Mouse (Mus musculus) heart, postnatal 10 days (tissue): ENCODE measurements at regions not wholly inside any gene's neighbourhood (a gene's known extent, or its start where the extent isn't known, plus 50 kb on each side); places are given as distances from the start of the nearest gene placed in this dataset.

Experiments used
- DNase-seq, 2 experiments: peaks; one replicate each; pipeline ENCODE4 v3.0.0; 2021
- intact Hi-C: fragments of 180-260 bp; cut with DNase I; formaldehyde crosslinking; loops from one replicate; pipeline ENCODE4 v1.15.1; 2025

DNA sequence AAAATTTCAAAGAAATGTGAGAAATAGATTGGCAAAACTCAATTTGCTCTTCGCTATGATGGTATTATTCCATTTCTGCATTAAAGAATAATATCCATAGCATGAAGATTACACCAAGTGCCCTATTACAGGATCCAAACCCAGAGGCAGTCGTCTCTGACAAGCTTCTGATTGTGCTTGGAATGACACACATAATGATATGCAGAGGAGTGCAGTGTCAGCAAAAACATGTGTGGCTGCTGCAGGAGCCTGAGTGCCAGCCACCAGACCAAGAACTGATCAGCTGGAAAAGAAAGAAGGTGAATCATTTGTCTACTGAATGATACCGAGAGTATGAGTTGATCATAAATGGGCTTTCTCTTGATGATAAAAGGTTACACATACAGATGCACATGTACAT, 137.3 kb downstream of the Il15 start:
- DNase-seq, result no peak
- intact Hi-C loops, result no loop called here

DNA sequence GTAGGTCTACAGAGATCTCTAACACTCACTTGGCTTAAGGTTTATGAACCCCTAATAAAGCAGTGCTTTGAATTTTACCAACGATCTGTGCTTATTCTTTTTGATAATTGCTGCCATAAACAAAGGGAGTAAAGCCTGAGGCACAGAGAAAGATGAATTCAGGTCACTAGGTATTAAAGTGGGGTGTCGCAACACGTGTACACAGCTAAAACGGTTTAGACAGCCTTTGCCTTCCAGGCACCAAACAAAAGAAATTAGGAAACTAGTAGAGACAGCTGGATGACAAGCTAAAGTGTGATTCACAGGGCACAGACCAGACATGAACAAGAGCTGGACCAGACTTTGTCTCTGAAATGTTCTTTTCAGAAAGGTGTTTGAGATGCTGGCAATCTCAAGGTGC, 140.8 kb downstream of the Il15 start:
- intact Hi-C loops, result no loop called here
- no peak for DNase-seq

DNA sequence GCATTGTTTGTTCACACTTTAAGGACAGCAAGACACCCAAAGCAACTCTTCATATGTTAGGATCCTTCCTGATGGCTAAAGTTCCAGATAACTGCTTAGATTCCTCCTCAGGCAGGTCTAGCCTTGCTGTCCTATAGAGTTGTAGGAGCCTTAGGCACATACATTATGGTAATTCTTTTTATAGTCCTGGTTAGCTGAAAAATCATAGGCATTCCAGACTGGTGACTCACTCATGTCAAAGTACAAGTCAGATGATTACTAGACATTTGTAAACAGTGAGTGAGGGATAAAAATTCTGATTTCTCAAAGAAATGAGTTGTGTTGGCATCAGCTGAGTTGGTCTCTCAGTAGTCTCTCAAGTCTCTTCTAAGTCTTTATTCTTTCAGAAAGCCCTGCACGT, 142.4 kb downstream of the Il15 start:
- no peak for DNase-seq
- intact Hi-C loops, result loop anchor here (2.0 kb wide), 1 partner anchor 20 kb away; no protein-coding TSS in a partner anchor

DNA sequence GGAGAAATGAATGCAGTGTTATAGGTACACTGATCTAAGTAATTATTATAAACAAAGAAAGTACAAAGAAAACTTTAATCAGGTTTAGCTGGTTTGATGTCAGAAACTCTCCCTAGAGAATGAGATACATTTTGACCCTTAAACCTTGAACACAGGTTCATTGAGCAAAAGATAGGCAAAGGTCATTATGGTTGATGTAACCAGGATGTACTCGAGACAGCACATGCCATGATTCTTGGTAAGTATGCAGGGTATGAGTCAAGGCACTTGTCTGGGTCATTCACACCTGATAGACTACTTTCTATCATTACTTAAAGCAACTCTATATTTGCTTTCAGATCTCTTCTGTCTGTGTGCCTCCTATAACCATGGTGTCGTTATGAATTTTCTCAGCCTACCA, 147.2 kb downstream of the Il15 start:
- intact Hi-C loops, result no loop called here
- no peak for DNase-seq

DNA sequence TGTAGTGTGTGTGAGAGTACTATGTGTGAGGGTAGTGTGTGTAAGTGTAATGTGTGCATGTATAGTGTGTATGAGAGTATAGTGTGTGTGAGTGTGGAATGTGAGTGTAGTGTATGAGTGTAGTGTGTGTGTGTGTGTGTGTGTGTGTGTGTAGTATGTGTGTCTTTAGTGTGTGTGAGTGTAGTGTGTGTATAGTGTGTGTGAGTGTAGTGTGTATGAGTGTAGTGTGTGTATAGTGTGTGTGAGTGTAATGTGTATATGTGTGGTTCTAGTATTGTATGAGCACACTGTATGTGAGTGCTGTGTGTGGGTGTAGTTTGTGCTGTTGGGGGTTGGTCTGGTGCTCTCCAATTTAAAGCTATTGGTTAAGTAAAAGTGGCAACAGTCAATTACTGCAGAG, 150.6 kb downstream of the Il15 start:
- DNase-seq, result no peak
- intact Hi-C loops, result no loop called here

DNA sequence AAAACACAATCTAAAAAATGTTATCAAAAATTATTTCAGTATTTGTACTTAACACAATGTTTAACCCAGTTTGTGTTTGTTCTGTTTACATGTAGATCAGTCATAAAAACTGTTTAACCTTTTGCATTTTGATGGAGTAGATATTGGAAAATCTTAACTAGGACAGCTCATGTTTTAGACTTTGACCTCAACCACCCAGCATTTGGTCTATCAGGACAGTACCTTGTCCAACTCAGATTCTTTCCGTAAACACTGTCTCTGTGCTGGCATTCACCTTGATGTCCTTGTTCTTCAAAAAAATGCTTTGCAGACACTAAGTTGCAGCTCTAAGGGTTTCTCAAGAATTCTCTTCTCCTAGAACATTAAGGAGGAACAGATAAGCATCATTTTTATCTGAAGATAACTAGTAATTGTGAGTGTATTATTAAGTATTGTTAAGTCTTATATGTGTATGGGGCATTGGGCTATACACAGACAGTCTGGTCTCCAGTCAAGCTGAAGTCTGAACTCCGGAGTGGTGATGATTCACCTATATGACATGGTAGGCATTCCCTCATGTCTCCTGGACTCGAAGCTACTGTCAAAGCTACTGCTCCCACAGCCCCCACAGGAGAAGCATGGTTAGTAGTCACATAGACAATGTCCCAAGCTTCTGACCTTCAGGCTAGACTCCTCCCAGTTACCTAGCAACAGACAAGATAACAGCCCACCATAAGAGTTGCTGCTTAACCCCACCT, 153.0 kb downstream of the Il15 start:
- intact Hi-C loops, result no loop called here
- DNase-seq, result no peak

DNA sequence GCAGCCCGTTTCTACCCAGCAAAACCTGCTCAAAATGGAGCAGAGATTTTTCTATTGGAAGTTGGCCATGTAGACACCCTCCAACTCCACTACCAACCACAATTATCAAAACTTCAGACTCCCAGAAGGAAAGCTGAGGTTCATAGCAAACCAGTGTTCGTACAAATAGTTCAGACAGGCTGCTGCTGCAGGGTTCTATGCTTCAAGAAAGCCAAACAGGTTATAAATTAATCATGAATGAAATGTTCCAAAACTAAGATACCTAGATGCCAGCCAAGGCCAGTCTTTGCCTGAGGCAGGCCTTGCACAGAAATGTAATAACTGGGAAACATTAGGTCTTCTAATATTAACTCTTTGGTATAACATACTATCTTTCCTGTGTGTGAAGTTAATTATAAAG, 158.9 kb downstream of the Il15 start:
- intact Hi-C loops, result no loop called here
- no peak for DNase-seq

DNA sequence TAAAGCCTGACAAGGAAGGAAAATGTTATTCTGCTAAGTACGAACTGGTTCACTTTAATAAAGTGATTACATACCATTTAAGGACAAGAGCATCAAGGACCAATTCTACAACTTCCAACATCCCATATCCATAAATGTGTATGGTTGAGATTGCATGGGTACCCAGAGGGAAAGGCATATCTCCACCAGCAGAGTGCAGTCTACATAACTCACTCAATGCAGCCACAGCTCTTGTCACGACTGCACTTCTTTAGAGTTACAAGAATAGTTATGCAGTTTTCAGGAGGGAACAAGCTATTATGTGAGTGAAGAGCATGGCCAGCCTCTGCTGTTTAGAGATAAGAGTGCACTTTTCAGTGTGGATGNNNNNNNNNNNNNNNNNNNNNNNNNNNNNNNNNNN, 173.1 kb downstream of the Il15 start:
- DNase-seq, result no peak
- intact Hi-C loops, result loop anchor here (1.0 to 5.0 kb wide), 2 partner anchors 457 to 514 kb away; no protein-coding TSS in a partner anchor

DNA sequence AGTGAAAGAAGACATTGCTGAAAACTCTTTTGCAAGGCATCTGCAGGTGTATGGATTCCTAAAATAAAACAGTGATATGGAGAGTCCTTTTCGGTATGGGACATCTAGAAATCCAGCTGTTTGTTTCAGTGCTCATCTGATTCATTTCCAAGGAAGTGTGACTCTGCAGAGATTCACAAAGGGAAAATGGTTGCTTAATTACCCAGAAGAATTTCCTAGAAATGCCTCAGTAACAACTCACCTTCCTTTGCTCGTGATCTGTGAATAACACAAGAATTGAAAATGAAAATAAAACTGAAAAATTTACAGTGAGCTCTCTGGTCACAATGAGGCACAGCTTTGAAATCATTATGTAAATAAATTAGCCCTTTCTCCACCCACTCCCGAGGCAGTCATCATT, 201.3 kb downstream of the Il15 start:
- DNase-seq, result no peak
- intact Hi-C loops, result no loop called here

DNA sequence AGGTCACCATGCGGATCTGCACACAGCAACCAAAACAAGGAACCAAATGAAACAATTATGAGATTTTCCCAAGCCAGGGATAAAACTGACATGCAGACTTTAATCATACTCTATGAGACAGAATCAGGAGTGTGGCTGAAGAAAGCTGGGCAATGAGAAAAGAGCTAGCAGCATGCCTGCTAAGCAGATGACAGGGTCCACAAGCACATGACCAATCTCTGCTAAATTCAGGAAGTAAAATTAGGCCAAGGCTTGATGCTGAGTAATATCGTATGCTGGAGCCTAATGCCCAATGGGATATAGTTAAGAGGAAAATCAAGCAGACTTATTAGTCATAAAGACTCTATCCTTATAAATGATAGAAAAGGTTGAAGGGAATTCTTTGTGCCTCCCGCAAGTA, 202.8 kb downstream of the Il15 start:
- DNase-seq, result no peak
- intact Hi-C loops, result no loop called here

DNA sequence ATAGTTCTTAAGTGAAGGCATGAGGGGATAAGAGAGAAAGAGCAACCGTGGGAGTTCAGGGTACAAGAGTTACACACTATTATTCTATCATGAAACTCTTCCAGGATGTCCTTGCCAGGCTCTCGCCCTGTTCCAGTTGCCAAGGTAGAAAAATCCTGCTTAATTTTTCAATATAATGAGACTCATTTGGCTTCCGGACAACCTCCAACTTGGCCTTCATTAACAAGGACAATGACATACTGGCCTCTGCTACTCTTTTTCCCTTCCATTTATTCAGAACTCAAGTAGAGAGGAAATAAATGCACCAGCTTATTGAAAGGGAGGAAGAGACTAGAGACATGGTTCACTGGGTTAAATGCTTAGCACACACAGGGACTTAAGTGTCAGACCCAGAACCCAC, 206.5 kb downstream of the Il15 start:
- intact Hi-C loops, result no loop called here
- DNase-seq, result no peak

DNA sequence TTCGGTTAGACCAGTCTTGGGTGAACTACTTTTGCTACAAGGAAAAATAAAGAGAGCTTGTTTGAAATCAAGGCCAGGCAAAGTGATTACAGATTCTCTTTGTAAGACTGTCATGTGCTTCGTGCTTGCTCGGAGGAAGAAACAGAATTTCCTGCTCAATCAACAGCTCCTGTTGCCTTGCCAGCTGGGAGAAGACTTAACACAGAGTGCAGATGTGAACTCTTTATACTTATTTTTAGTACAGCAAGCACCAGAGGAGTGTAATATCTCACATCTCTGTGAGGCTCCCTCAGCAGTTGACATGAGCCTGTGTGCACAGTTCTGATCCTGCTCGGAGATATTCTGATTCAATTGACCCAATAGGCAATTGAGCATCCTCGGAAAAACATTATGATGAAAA, 207.9 kb downstream of the Il15 start:
- intact Hi-C loops, result no loop called here
- DNase-seq, result peak; percentile 3 to 17

DNA sequence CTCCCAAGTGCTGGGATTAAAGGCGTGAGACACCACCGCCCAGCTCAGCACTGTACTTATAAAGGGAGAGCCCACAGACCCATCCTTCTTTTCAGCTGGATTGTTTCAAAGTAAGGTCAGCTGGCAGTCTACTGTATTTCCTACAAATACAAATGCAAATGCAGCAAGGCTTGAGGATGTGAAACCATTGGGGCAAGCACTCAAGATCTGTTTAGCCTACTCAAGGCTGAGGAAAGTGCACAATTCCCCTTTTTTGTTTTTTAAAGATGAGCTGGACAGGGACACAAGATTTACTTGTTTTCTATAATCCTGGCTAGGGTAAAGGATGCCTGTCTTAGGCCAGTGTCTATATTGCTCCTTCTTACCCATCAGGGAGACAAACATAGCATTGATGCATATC, 212.0 kb downstream of the Il15 start:
- no peak for DNase-seq
- intact Hi-C loops, result no loop called here

DNA sequence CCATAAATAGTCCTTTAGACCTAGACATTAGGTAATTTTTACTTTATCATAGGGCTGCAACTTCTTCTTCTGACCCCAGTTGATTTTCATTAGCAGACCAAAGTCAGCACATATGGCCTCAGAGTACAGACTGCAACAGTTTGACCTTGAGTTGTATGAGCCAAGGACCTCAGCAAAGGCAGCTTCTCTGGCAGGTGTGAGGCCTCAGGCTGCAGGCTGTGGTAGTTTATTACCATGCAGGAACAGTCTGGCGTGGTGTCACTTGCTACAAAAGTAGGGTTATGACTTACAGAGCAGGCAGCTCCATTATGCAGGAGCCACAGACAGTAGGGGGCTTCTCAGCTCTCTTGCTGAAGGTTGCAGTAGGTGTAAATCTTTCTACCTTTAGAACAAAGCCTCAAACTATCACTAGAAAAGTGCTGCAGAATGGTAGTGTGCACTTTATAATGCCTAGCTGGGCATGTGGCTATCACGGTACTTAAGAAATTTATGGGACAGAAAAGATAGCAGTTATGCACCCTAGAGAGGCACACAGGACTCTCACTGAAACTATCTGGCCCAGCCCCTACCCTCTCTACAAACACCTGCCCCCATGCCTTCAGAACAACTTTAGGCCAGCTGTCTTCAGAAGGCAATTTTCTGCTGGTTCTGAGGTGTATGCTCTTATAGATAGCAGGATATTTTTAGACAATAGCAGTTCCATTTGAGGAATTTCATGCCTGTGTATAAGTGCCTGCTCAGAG, 215.7 kb downstream of the Il15 start:
- intact Hi-C loops, result no loop called here
- peak in 1 of 2 experiments; percentile 1 for DNase-seq

DNA sequence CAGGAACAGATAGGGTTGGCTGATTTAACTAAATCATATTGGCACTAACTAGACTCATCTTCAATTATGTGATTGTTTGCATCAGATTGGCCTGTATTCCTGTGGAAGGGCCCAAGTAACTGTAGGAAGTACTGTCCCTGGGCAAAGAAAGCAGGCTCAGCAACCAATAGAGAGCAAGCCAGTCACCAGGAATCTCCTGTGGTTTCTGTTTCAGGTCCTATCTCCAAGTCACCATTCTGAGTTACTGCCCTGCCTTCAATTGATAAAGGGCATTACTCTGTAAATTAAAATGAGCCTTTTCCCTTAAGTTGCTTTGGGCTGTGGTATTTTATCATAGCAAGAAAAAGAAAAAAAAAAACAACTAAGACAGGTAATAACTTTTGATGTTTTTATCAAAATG, 219.0 kb downstream of the Il15 start:
- intact Hi-C loops, result no loop called here
- no peak for DNase-seq
